Mouse (Mus musculus): ENCODE data around the gene Ripk3.

The Ripk3 gene

GRCm38 (mm10) chr14:55793946-55794345 lies 5.3 kb upstream of the Ripk3 start:
- no peak for DNase-seq

GRCm38 (mm10) chr14:55793461-55793860 lies 4.8 kb upstream of the Ripk3 start:
- DNase-seq: no peak

GRCm38 (mm10) chr14:55787731-55788130 lies 934 bp downstream of the Ripk3 start:
- no peak for DNase-seq

GRCm38 (mm10) chr14:55785195-55785594 lies 3.5 kb downstream of the Ripk3 start:
- peak in 1 of 2 experiments; percentile 28 for DNase-seq

GRCm38 (mm10) chr14:55783958-55784235 lies 4.8 kb downstream of the Ripk3 start, which contains the start of gene Adcy4:
TSS of gene Adcy4 (minus strand) at chr14:55784095.
- no peak for DNase-seq

GRCm38 (mm10) chr14:55783171-55783957 lies 5.3 kb downstream of the Ripk3 start:
- DNase-seq: no peak

GRCm38 (mm10) chr14:55782361-55782960 lies 6.2 kb downstream of the Ripk3 start:
- DNase-seq: no peak

- peak; percentile 25 to 39 for DNase-seq
Observed at GRCm38 (mm10) chr14:55781310-55781709, 7.4 kb downstream of the Ripk3 start.

GRCm38 (mm10) chr14:55780736-55781135 lies 7.9 kb downstream of the Ripk3 start:
- no peak for DNase-seq

- DNase-seq: no peak
Observed at GRCm38 (mm10) chr14:55779656-55780055, 9.0 kb downstream of the Ripk3 start.

GRCm38 (mm10) chr14:55778686-55779085 lies 10.0 kb downstream of the Ripk3 start:
- DNase-seq: no peak

- DNase-seq: no peak
Observed at GRCm38 (mm10) chr14:55777806-55778205, 10.9 kb downstream of the Ripk3 start.

GRCm38 (mm10) chr14:55777176-55777575 lies 11.5 kb downstream of the Ripk3 start:
- DNase-seq: no peak

GRCm38 (mm10) chr14:55776711-55777110 lies 12.0 kb downstream of the Ripk3 start:
- no peak for DNase-seq

- no peak for DNase-seq
Observed at GRCm38 (mm10) chr14:55769087-55769703, 19.5 kb downstream of the Ripk3 start.

GRCm38 (mm10) chr14:55768555-55768954 lies 20.1 kb downstream of the Ripk3 start:
- DNase-seq: no peak

- peak in 1 of 2 experiments; percentile 27 for DNase-seq
Observed at GRCm38 (mm10) chr14:55767519-55768414, 20.9 kb downstream of the Ripk3 start.

- DNase-seq: no peak
Observed at GRCm38 (mm10) chr14:55765696-55766095, 23.0 kb downstream of the Ripk3 start, which contains the start of gene Ltb4r1. TSS of gene Ltb4r1 (plus strand) at chr14:55765962.

- no peak for DNase-seq
Observed at GRCm38 (mm10) chr14:55763166-55763565, 25.5 kb downstream of the Ripk3 start.

GRCm38 (mm10) chr14:55762001-55762821 lies 26.5 kb downstream of the Ripk3 start:
- peak in 1 of 2 experiments; percentile 31 for DNase-seq

- no peak for DNase-seq
Observed at GRCm38 (mm10) chr14:55761163-55761562, 27.5 kb downstream of the Ripk3 start, which contains the start of gene Ltb4r2. TSS of gene Ltb4r2 (plus strand) at chr14:55761428.

- peak; percentile 77 to 83 for DNase-seq
Observed at GRCm38 (mm10) chr14:55760156-55760555, 28.5 kb downstream of the Ripk3 start.

Data from thymus, postnatal 36 days (tissue).